Mouse (Mus musculus): ENCODE results near the gene H1f0. TPM values are rescaled to one million over a fixed set of nuclear protein-coding genes. Genes with fewer than 3 reads are reported as not detected.

The H1f0 gene
- total RNA-seq, 2 experiments from 2014 or later = 71.8 to 76.8 TPM

DNA sequence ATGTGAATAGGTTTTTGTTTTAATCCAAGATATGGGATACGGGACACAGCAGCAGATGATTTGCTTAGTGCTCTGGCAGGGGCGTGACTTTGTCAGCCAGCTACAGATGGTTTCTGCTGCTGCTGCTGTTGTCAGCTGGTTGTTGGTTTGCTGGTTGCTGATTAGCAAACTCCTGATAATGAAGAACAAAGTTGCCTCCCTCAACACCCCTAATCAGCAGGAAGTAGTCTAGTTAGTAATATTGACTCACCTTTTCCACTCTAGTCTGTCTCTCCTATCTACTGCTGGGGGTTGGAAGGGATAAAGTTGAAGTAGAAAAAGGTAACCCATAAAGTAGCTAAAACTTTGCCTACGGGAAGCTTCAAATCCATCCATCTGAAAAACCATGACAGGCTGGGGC lies 39.4 kb downstream of the H1f0 start:
- TF ChIP-seq CTCF (IDR thresholded peaks at IDR 0.05) = no peak
- intact Hi-C loops (cut with DNase I) = no loop called here
- DNase-seq = no peak
- peak overlapping the region; percentile 12; the same call in 1 of the 2 replicates for H3K27ac ChIP-seq
- H3K4me3 ChIP-seq = no peak overlapping the region

DNA sequence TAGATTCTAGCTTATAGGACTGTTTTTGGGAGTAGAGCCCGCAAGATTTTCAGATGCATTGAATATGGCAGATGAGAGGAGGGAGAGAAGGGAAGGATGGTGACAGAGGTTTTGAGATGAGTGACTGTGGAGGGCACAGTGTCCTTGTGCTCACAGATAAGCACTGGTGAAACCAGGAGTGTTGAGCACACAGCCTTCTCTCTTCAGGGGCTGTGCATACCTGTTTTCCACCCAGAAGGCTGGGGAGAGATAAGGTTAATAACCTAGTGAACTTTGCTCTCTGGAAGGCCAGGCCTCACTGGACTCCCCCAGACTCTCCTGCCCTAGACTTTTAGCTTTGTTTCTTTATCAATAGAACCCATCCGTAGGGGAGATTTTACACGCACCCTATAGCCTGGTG lies 40.2 kb downstream of the H1f0 start:
- DNase-seq = no peak
- intact Hi-C loops (cut with DNase I) = no loop called here
- Histone ChIP-seq H3K27ac (no peak overlapping the region), H3K4me3 (no peak overlapping the region)
- no peak for TF ChIP-seq CTCF (IDR thresholded peaks at IDR 0.05)

DNA sequence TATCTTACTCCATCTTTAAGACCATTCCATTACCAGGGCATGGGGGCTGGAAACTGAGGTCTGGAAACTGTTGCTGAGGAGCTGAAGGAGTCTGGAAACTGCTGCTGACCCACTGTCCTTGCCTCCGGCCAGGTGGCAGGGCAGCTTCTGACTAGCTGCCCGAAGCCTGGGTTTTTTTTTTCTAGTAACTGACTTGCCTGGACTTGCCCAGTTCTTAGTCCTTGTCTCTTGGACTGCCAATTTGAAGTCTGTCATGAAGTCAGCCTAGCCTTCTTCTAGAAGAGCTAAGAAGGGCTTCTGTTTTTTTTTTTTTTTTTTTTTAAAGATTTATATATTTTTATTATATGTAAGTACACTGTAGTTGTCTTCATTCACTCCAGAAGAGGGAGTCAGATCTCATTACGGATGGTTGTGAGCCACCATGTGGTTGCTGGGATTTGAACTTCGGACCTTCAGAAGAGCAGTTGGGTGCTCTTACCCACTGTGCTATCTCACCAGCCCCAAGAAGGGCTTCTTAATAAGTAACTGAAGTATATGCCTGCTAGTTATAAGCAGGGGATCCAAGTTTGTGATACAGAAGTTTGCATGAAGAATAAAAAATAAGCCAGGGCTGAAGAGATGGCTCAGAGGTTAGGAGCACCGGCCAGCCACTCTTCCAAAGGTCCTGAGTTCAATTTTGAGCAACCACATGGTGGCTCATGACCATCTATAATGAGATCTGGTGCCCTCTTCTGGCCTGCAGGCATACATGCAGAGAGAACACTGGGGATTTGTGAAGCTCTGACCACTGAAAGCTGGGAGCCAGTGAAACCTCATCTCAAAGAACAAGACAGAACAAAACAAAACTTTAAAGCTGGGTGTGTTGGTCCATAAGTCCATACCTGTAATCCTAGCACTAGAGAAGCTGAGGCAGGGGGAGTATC lies 43.1 kb downstream of the H1f0 start:
- intact Hi-C loops (cut with DNase I) = loop anchor here (2.0 to 5.0 kb wide), 2 partner anchors 33 to 159 kb away; partner anchors contain the start of gene Pdxp
- no peak overlapping the region for H3K4me3 ChIP-seq
- peak; percentile 83 for TF ChIP-seq CTCF (IDR thresholded peaks at IDR 0.05)
- no peak for DNase-seq
- H3K27ac ChIP-seq = no peak overlapping the region

DNA sequence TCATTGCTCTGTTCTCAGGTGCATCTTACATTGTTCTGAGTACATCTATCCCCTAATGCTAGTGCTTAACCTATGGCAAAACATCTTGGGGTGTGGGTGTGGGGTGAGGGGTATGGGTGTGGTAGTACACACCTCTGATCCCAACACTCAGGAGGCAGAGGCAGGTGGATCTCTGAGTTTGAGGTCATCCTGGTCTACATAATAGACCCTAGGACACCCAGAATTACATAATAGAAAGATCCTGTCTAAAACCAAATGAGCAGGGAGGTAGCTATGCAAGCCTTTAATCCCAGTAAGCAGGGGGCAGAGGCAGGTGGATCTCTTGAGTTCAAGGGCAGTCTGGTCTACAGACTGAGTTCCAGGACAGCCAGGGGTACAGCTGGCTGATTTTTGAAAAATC lies 45.5 kb downstream of the H1f0 start:
- H3K27ac ChIP-seq = no peak overlapping the region
- intact Hi-C loops (cut with DNase I) = loop anchor here (5.0 kb wide), 1 partner anchor 161 kb away; the partner anchor contains the start of gene Pdxp
- TF ChIP-seq CTCF (IDR thresholded peaks at IDR 0.05) = no peak
- DNase-seq = no peak
- H3K4me3 ChIP-seq = no peak overlapping the region

DNA sequence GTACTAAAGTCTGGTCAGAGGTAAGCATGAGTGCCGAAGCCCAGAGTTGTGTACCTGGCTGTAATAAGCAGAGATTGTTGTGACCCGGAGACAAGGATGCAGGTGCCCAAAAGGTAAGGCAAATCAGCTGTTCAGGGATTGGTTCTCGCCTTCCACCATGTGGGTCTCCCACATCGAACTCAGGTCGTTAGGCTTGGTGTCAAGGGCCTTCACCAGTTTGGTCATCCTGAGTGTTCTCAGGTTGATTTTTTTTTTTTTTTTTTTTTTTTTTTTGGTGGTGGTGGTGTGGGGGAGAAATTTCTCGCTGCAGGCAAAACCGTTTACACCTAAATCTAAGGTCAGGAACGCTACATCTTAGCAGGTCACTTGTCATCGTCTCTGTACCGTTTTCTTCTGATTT lies 46.2 kb downstream of the H1f0 start:
- no peak for TF ChIP-seq CTCF (IDR thresholded peaks at IDR 0.05)
- H3K4me3 ChIP-seq = peak overlapping the region; percentile 76
- no peak for DNase-seq
- intact Hi-C loops (cut with DNase I) = loop anchor here (5.0 kb wide), 1 partner anchor 162 kb away; the partner anchor contains the start of gene Pdxp
- peak overlapping the region; percentile 83 for H3K27ac ChIP-seq

DNA sequence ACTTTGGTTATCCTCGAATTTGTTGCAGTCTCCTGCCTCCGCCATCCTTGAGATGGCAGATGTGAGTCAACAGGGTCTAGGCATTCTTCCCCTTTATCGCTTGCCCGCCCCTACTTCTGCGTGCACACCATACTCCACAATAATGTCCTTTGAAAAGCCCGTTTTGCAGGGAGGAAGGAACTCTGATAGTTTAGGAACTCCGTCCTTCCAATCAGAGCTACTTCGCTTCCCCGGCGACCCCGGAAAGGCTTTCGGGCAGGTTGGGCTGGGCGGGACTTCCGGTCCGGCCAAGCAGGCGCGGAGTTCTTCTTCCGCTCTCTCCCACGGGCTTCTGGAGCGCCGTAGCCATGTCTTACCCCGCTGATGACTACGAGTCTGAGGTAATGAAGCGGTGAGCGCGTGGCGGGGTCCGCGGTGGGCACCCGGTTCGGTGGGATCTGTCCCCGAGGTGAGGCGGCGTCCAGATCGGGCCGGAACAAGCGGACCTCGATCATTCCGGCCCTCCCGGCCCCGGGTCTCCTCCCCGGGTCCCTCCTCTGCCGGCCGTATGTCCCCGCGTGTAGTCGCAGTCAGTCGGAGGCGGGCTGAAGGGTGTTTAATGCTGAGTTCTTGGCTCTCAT lies 46.8 kb downstream of the H1f0 start, which contains the start of gene Eif3l:
Eif3l (plus strand) TSS at position 267 of the 620 bp plus-strand sequence.
- H3K27ac ChIP-seq = peak within 1 kb of the TSS; percentile 83

DNA sequence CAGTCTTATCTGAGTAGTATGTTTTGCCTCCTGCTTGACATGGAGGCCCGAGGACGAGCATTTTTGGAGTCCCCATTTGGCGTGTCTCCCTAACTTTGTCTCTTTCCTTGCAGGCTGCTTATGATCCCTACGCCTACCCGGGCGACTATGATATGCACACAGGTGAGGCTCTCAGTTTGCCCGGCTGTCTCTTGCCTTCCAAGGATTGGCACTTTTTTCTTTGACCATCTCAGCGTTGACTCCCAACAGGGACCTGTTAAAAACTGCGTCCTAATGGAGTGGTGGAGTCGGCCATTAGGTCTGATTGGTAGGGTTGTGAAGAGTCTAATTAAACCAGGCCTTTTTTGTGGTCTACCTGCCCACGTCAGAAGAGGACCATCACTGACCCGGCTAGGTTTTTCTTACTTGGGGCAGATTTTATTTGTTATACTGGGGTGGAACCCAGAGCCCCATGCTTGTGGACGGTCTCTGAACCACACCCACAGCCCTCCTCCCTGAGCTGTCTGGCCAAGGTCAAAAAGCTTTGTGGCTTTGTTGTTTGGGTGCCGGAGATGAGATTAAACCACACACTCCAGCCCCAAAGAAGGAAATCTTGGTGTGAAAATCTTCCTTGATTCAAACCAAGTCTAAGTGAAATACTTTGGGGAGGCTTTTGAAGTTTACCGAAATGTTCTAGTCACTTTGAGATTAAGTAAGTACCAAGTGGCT lies 47.6 kb downstream of the H1f0 start:
- intact Hi-C loops (cut with DNase I) = loop anchor here (1.0 kb wide), 1 partner anchor 14 kb away; the partner anchor contains the start of gene Ankrd54
- peak overlapping the region; percentile 83 for H3K27ac ChIP-seq

More for the DNA sequence above, 46.8 kb downstream of the H1f0 start, which contains the start of gene Eif3l:
- H3K4me3 ChIP-seq = peak within 1 kb of the TSS; percentile 76
- TF ChIP-seq CTCF (IDR thresholded peaks at IDR 0.05) = peak; percentile 23; the same call in 1 of the 2 replicates
- peak; percentile 93 for DNase-seq
- intact Hi-C loops (cut with DNase I) = loop anchor here (1.0 to 5.0 kb wide), 2 partner anchors 13 to 163 kb away; partner anchors contain the start of genes Ankrd54 and Pdxp

DNA sequence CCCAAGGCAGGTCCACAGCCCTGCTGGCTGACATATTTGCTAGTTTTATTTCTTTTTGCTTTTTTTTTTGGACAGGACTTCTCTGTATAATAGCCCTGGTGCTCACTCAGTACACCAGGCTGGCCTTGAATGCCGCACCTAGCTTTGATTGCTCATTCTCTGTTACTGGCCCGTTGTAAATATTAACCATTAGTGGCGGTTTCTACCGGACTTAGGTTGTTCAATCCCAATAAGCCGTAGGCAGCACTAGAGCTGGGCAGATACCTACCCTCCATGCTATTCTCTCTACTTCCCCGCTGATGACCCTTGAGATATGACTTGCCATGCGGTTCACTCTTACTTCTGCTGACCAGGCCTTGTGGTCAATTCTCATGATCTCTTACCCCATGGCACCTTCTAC lies 51.3 kb downstream of the H1f0 start:
- intact Hi-C loops (cut with DNase I) = no loop called here
- Histone ChIP-seq H3K27ac (no peak overlapping the region), H3K4me3 (no peak overlapping the region)
- no peak for TF ChIP-seq CTCF (IDR thresholded peaks at IDR 0.05)
- DNase-seq = no peak

More for the DNA sequence above, 47.6 kb downstream of the H1f0 start:
- TF ChIP-seq CTCF (IDR thresholded peaks at IDR 0.05) = no peak
- no peak for DNase-seq
- peak overlapping the region; percentile 76 for H3K4me3 ChIP-seq

Small RNA genes within 50 kb of the gene (microRNA-seq; reads per million reads assigned to microRNA genes)
- gene Mir6956 = not detected

Other genes with a start within 250 kb of the H1f0 start
- 1 to 10 TPM; 6.1 to 6.8 TPM for gene Card10, start 225.4 kb upstream of the H1f0 start, total RNA-seq (2021)
- gene Cdc42ep1, start 185.8 kb upstream of the H1f0 start, total RNA-seq (2021) = 1 to 10 TPM; 8.5 to 10.0 TPM
- not detected for gene Lgals2, start 172.9 kb upstream of the H1f0 start, total RNA-seq (2021)
- 10 to 100 TPM; 43.1 to 45.7 TPM for gene Gga1, start 151.3 kb upstream of the H1f0 start, total RNA-seq (2021)
- gene Gm49510, start 128.8 kb upstream of the H1f0 start, total RNA-seq (2021) = under 1 TPM in 1 of 2 experiments, not detected in 1; 0.13 TPM
- 1 to 10 TPM; 1.4 to 2.0 TPM for gene Sh3bp1, start 128.7 kb upstream of the H1f0 start, total RNA-seq (2021)
- gene Pdxp, start 114.5 kb upstream of the H1f0 start, total RNA-seq (2021) = 1 to 10 TPM; 1.1 to 1.4 TPM
- 100 to 1,000 TPM; 197 to 272 TPM for gene Lgals1, start 101.7 kb upstream of the H1f0 start, total RNA-seq (2021)
- 10 to 100 TPM; 20.6 to 22.3 TPM for gene Nol12, start 93.5 kb upstream of the H1f0 start, total RNA-seq (2021)
- gene Triobp, start 80.7 kb upstream of the H1f0 start, total RNA-seq (2021) = 10 to 100 TPM; 33.2 to 36.6 TPM
- gene Galr3, start 13.4 kb downstream of the H1f0 start, total RNA-seq (2021) = not detected
- 1 to 10 TPM; 4.5 to 5.1 TPM for gene Ankrd54, start 34.4 kb downstream of the H1f0 start, total RNA-seq (2021)
- 10 to 100 TPM; 53.6 to 54.0 TPM for gene Eif3l, start 46.7 kb downstream of the H1f0 start, total RNA-seq (2021)
- gene Micall1, start 80.4 kb downstream of the H1f0 start, total RNA-seq (2021) = 10 to 100 TPM; 11.2 to 14.5 TPM
- gene Polr2f, start 112.6 kb downstream of the H1f0 start, total RNA-seq (2021) = 10 to 100 TPM; 61.0 to 87.7 TPM
- gene 1700088E04Rik, start 112.8 kb downstream of the H1f0 start, total RNA-seq (2021) = 1 to 10 TPM; 1.1 to 1.2 TPM
- gene Sox10, start 136.8 kb downstream of the H1f0 start, total RNA-seq (2021) = under 1 TPM; 0.71 to 0.81 TPM
- 10 to 100 TPM; 33.6 to 35.0 TPM for gene Pick1, start 200.7 kb downstream of the H1f0 start, total RNA-seq (2021)
- gene Gm49486, start 200.9 kb downstream of the H1f0 start, total RNA-seq (2021) = 1 to 10 TPM in 1 of 2 experiments, under 1 TPM in 1; 0.10 to 1.0 TPM
- gene Slc16a8, start 226.3 kb downstream of the H1f0 start, total RNA-seq (2021) = under 1 TPM; 0.13 to 0.53 TPM

Measured in gastrocnemius, adult 2 months (tissue).